Mouse (Mus musculus) neural tube, embryonic 13.5 days (tissue): ENCODE results near the gene Maip1. TPM values are rescaled to one million over a fixed set of nuclear protein-coding genes. Genes with fewer than 3 reads are reported as not detected.

Experiments
- ATAC-seq: fragments of 200-750 bp; cut with Nextera tagmentation; 2 replicates; pipeline ENCODE4 v1.8.0; 2017; ENCODE audit warnings: low read depth, mild to moderate bottlenecking, moderate TSS enrichment, moderate library complexity
- H3K27ac ChIP-seq: fragments of 300-500 bp; sonication (generic); replicated peaks from 2 replicates; pipeline ENCODE4 v1.5.1; 2015; ENCODE audit warnings: moderate library complexity, mild to moderate bottlenecking, inconsistent platforms
- H3K27me3 ChIP-seq: fragments of 300-500 bp; sonication (generic); 2 replicates; pipeline ENCODE4 v1.6.1; 2015; ENCODE audit warnings: mild to moderate bottlenecking, inconsistent platforms
- H3K36me3 ChIP-seq: fragments of 300-500 bp; sonication (generic); 2 replicates; pipeline ENCODE4 v1.6.1; 2015; ENCODE audit warnings: mild to moderate bottlenecking, inconsistent platforms
- H3K4me1 ChIP-seq: fragments of 300-500 bp; sonication (generic); replicated peaks from 2 replicates; pipeline ENCODE4 v1.6.1; 2015; ENCODE audit warnings: inconsistent platforms
- H3K4me2 ChIP-seq: fragments of 300-500 bp; sonication (generic); 2 replicates; pipeline ENCODE4 v1.6.1; 2015; ENCODE audit warnings: inconsistent platforms, mild to moderate bottlenecking, moderate library complexity
- H3K4me3 ChIP-seq: fragments of 300-500 bp; sonication (generic); 2 replicates; pipeline ENCODE4 v1.5.1; 2015; ENCODE audit warnings: mild to moderate bottlenecking, inconsistent platforms
- H3K9ac ChIP-seq: fragments of 300-500 bp; sonication (generic); 2 replicates; pipeline ENCODE4 v1.6.1; 2015; ENCODE audit warnings: moderate library complexity, mild to moderate bottlenecking, inconsistent platforms
- H3K9me3 ChIP-seq: fragments of 300-500 bp; sonication (generic); 2 replicates; pipeline ENCODE4 v1.6.1; 2016; ENCODE audit warnings: inconsistent platforms
- WGBS: fragments of 180-500 bp; shearing (Covaris S2); methylation state at CpG from one replicate; pipeline ENCODE4 v1.1.7; 2015; 5-methylcytosine and 5-hydroxymethylcytosine counted together
- polyA plus RNA-seq: library from polyadenylated mRNA; unstranded; fragments of >200 nt; fragmentation: Nextera tagmentation; extraction: Ambion mirVana; gene quantifications from 2 replicates; pipeline ENCODE4 v1.2.1, GENCODE M21; 2015

Maip1 gene
- polyA plus RNA-seq, 1 experiment from 2014 or later: 19.6 TPM

DNA sequence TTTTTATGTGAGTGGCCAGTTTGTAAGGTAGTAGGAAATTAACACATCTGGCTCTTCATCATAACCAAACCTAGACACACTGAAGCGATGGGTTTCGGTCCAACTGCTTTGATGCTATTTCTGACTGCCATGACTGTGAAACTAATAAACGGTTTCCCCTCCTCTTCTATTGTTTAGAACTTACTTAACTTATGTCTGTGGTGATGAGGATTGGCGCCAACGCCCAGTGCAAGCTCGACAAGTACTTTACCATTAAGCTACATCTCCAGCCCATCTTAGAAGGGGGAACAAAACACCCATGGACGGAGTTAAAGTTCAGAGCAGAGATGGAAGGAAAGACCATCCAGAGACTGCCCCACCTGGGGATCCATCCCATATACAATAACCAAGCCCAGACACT is 27.0 kb downstream of the Maip1 start:
- H3K4me1 ChIP-seq: peaks cover 34% of the 10 kb centered on the region
- no peak for ATAC-seq
- no peaks in the 10 kb centered on the region for H3K27me3 ChIP-seq
- H3K9ac ChIP-seq: no peak overlapping the region
- 92% methylated on average over 7 of the region's 7 CpGs for WGBS
- H3K9me3 ChIP-seq: no peaks in the 10 kb centered on the region
- no peak overlapping the region for H3K27ac ChIP-seq
- no peak overlapping the region for H3K4me2 ChIP-seq
- no peak overlapping the region for H3K4me3 ChIP-seq
- H3K36me3 ChIP-seq: no peaks in the 10 kb centered on the region

DNA sequence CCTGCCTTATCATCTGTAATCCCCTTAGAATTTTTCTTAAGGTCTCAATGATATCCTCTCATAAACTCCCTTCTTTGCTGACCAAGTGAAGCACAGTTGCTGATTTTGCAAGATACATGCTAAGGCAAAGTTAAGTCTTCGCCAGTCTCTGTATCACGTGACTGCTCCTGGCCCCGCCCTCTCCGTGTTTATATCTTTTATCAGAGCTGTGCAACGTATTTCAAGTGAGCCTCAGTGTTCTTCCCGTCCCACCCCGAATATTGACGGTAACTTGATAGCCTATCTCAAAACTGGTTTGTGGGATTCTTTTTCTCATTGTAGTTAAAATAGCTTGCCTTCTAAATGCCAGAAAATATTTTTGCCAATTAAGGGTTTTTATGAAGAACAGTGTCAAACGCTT is 30.3 kb downstream of the Maip1 start:
- peak overlapping the region; percentile 29 for H3K4me2 ChIP-seq
- H3K4me3 ChIP-seq: no peak overlapping the region
- WGBS: 75% methylated on average over 9 of the region's 9 CpGs
- no peaks in the 10 kb centered on the region for H3K9me3 ChIP-seq
- H3K4me1 ChIP-seq: peaks cover 12% of the 10 kb centered on the region
- H3K27me3 ChIP-seq: no peaks in the 10 kb centered on the region
- no peak overlapping the region for H3K27ac ChIP-seq
- H3K9ac ChIP-seq: no peak overlapping the region
- no peak for ATAC-seq
- no peaks in the 10 kb centered on the region for H3K36me3 ChIP-seq

DNA sequence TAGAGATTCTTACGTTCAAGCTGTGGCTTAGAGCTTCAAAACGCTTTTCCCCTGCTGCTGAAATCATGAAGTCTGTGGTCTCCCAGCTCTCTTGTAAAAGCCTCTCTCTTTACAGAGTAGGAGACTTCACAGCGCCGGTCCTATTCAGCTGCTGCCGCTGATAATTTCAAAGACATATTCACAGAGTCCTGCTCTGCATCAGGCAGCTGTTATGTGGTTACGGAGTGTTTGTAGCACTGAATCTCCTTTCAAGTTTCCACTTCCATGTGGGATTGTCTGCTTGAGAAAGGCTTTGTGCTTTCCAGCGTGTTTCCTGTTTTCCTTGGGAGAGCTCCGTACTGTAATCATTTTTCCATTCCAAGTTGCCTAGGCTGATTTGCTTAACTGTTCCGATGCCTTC is 30.8 kb downstream of the Maip1 start:
- 0 out of 2 replicates have a peak overlapping the region, but pooled peaks have one; percentile 19 for H3K27ac ChIP-seq
- no peaks in the 10 kb centered on the region for H3K9me3 ChIP-seq
- no peaks in the 10 kb centered on the region for H3K36me3 ChIP-seq
- no peak overlapping the region for H3K4me3 ChIP-seq
- no peak overlapping the region; the same call in 1 of the 2 replicates for H3K9ac ChIP-seq
- H3K4me2 ChIP-seq: peak overlapping the region; percentile 29
- 45% methylated on average over 9 of the region's 9 CpGs for WGBS
- H3K4me1 ChIP-seq: peaks cover 12% of the 10 kb centered on the region
- no peaks in the 10 kb centered on the region for H3K27me3 ChIP-seq
- ATAC-seq: no peak

DNA sequence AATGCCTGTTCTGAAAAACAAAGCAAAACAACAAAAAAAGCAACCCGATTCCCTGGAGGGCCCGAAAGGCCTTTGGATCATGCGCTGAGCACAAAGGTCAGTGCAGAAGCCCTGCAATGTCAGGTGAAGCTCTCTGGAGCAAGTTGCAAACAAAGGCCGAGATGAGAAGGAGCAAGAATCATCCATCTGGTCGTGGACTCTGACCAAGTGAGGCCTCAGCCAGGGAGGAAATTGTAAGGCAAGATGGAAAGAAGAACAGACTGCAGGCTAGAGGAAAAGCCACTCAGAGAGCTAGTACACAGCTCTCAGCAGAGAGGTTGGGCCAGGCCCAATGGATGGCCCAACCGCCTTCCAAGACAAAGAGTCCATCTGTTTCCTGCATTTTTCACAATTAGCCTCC is 32.9 kb downstream of the Maip1 start:
- no peak for ATAC-seq
- Histone ChIP-seq H3K9me3 (no peaks in the 10 kb centered on the region), H3K27ac (no peak overlapping the region), H3K4me2 (no peak overlapping the region), H3K4me1 (peaks cover 12% of the 10 kb centered on the region), H3K27me3 (no peaks in the 10 kb centered on the region), H3K36me3 (no peaks in the 10 kb centered on the region), H3K9ac (no peak overlapping the region), H3K4me3 (no peak overlapping the region)
- WGBS: 81% methylated on average over 6 of the region's 6 CpGs

DNA sequence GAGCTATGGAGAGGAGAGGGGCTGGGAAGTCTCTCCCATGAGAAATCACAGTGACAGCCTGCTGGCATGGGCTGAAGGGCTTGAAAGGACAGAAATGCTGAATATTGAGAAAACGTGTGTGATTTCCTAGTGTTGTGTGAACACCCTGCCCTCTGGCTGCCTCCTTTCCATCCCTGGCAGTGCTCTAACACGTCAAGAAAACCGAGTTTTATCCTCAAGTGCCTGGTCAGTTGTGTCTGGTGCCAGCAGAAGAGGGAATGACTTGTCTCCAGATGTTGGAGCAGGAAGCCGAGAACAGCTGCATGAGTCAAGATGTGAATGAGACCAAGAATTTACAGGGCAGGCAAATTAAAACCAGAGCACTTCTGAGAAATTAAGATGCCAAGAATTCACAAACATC is 34.6 kb downstream of the Maip1 start:
- no peak overlapping the region for H3K9ac ChIP-seq
- WGBS: 71% methylated on average over 4 of the region's 4 CpGs
- no peak overlapping the region for H3K4me2 ChIP-seq
- H3K27me3 ChIP-seq: no peaks in the 10 kb centered on the region
- H3K27ac ChIP-seq: no peak overlapping the region
- no peak overlapping the region for H3K4me3 ChIP-seq
- peaks cover 12% of the 10 kb centered on the region for H3K4me1 ChIP-seq
- no peaks in the 10 kb centered on the region for H3K36me3 ChIP-seq
- H3K9me3 ChIP-seq: no peaks in the 10 kb centered on the region
- no peak for ATAC-seq

DNA sequence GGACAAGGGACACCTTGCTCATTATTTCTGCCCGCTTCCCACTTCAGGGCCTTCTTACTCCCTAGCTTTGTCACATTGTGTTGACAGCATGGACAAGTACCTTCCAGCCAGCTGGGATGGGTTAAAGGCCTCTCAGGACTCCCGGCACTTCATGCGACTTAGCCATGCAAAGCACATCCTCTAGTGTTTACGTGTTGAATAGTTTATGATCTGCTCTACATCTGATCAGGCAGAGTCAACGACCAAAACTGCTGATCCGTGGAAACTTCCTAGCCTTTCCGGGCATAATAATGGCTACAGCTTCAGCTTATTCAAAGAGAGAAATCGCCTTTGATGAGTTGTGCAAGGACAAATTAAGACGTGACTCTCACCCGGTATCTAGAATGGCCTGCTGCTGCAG is 39.6 kb downstream of the Maip1 start:
- Histone ChIP-seq H3K27me3 (no peaks in the 10 kb centered on the region), H3K9ac (no peak overlapping the region), H3K4me3 (no peak overlapping the region), H3K4me1 (no peaks in the 10 kb centered on the region), H3K27ac (no peak overlapping the region), H3K9me3 (no peaks in the 10 kb centered on the region), H3K4me2 (no peak overlapping the region), H3K36me3 (no peaks in the 10 kb centered on the region)
- 63% methylated on average over 10 of the region's 10 CpGs for WGBS
- no peak for ATAC-seq

DNA sequence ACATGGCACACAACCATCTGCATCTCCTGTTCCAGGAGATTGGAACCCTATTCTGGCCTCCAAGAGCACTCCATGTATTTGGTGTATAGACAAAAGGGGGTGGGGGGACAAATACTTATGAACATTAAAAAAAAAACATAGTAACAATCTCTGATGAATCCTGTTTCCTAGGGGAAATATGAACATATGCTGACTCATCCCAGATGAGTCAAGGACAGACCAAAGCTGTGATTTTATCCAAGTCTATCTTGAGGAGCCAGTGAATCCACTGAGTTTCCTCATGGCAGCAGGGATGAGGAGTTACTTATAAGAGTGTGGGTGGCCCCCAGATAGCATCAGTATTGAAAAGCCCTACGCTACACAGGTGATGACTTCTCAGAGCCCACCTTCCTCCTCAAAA is 44.1 kb downstream of the Maip1 start:
- 96% methylated on average over 1 of the region's 1 CpGs for WGBS
- Histone ChIP-seq H3K36me3 (no peaks in the 10 kb centered on the region), H3K27ac (no peak overlapping the region), H3K9me3 (no peaks in the 10 kb centered on the region), H3K4me1 (no peaks in the 10 kb centered on the region), H3K9ac (no peak overlapping the region), H3K27me3 (no peaks in the 10 kb centered on the region), H3K4me3 (no peak overlapping the region), H3K4me2 (no peak overlapping the region)
- ATAC-seq: no peak

DNA sequence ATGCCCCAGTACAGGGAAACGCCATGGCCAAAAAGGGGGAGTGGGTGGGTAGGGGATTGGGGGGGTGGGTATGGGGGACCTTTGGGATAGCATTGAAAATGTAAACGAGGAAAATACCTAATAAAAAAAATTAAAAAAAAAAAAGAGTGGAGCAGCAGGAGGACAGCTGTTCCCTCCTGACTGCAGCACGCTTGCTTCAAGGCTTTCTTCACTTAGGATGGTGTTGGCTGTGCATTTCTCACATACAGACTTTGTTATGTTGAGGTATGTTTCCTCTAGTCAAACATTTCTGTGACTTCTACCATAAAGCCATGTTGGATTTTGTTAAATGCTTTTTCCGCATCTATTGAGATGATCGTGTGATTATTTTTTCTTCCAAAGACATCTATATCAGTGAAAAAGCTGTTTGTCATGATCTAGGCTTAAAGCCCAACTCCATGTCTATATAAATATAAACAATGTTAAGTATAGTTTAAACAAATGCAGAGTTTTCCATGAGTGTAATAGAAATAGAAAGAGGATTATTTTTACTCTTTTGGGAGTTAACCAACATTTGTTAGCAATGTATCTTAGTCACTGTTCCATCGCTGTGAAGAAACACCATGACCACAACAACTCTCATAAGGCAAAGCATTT is 54.3 kb downstream of the Maip1 start:
- ATAC-seq: no peak
- no peak overlapping the region for H3K9ac ChIP-seq
- no peaks in the 10 kb centered on the region for H3K36me3 ChIP-seq
- H3K27me3 ChIP-seq: no peaks in the 10 kb centered on the region
- 83% methylated on average over 6 of the region's 6 CpGs for WGBS
- H3K27ac ChIP-seq: no peak overlapping the region
- H3K4me3 ChIP-seq: no peak overlapping the region
- H3K9me3 ChIP-seq: no peaks in the 10 kb centered on the region
- H3K4me1 ChIP-seq: no peaks in the 10 kb centered on the region
- H3K4me2 ChIP-seq: no peak overlapping the region

Other genes starting within 250 kb of the Maip1 start
- 16.0 and 16.1 TPM in 2 replicates for gene 1700066M21Rik, start 28.7 kb upstream of the Maip1 start, polyA plus RNA-seq
- gene Tyw5, start 773 bp downstream of the Maip1 start, polyA plus RNA-seq: 25.5 and 28.2 TPM in 2 replicates